Mouse (Mus musculus) mouse embryonic stem cell (cell line): ENCODE results near the gene Nadk.
"Not testable (repeated sequence)": the region's sequence is repeated elsewhere in the genome, so short reads cannot be mapped to it uniquely, and the experiment has no call there.

Experiments used
- in situ Hi-C, 2 experiments: fragments of 300-500 bp; cut with MboI; formaldehyde crosslinking; loops; 1 replicate in 1 of 2; 3 replicates in 1 of 2; pipeline ENCODE4 v1.14.3; 2019 to 2020; ENCODE audit warnings: low sequenced_read_pairs in 2 of 2, low pct_unique_long_range_greater_than_20kb in 1 of 2, mixed read lengths in 1 of 2; ENCODE audit not compliant: unreplicated experiment in 1 of 2

Gene Nadk

GRCm38 (mm10) chr4:155568170-155568569 lies 6.0 kb downstream of the Nadk start:
- in situ Hi-C loops: no loop called here

GRCm38 (mm10) chr4:155568632-155569370 lies 6.6 kb downstream of the Nadk start:
- in situ Hi-C loops: no loop called here

GRCm38 (mm10) chr4:155569818-155570217 lies 7.6 kb downstream of the Nadk start:
- in situ Hi-C loops: no loop called here

GRCm38 (mm10) chr4:155570315-155570714 lies 8.1 kb downstream of the Nadk start:
- in situ Hi-C loops: not testable (repeated sequence)

- in situ Hi-C loops: no loop called here
Measured at GRCm38 (mm10) chr4:155571442-155571841, 9.3 kb downstream of the Nadk start.

GRCm38 (mm10) chr4:155573155-155573554 lies 11.0 kb downstream of the Nadk start:
- in situ Hi-C loops: no loop called here

- in situ Hi-C loops: no loop called here
Measured at GRCm38 (mm10) chr4:155573876-155574275, 11.7 kb downstream of the Nadk start.

- in situ Hi-C loops: loop anchor here in 1 of 2 experiments (25.0 kb wide), 1 partner anchor 213 kb away; the partner anchor contains the start of gene Prkcz
Measured at GRCm38 (mm10) chr4:155574931-155575330, 12.8 kb downstream of the Nadk start.

- in situ Hi-C loops: loop anchor here in 1 of 2 experiments (25.0 kb wide), 1 partner anchor 213 kb away; the partner anchor contains the start of gene Prkcz
Measured at GRCm38 (mm10) chr4:155575521-155575920, 13.3 kb downstream of the Nadk start.

- in situ Hi-C loops: loop anchor here in 1 of 2 experiments (25.0 kb wide), 1 partner anchor 215 kb away; the partner anchor contains the start of gene Prkcz
Measured at GRCm38 (mm10) chr4:155577132-155577531, 15.0 kb downstream of the Nadk start.

- in situ Hi-C loops: loop anchor here in 1 of 2 experiments (25.0 kb wide), 1 partner anchor 215 kb away; the partner anchor contains the start of gene Prkcz
Measured at GRCm38 (mm10) chr4:155577741-155578140, 15.6 kb downstream of the Nadk start.

GRCm38 (mm10) chr4:155578336-155579125 lies 16.4 kb downstream of the Nadk start:
- in situ Hi-C loops: loop anchor here in 1 of 2 experiments (25.0 kb wide), 1 partner anchor 216 kb away; the partner anchor contains the start of gene Prkcz

GRCm38 (mm10) chr4:155580420-155580819 lies 18.2 kb downstream of the Nadk start:
- in situ Hi-C loops: loop anchor here in 1 of 2 experiments (25.0 kb wide), 1 partner anchor 218 kb away; the partner anchor contains the start of gene Prkcz

GRCm38 (mm10) chr4:155582279-155582905 lies 20.2 kb downstream of the Nadk start:
- in situ Hi-C loops: loop anchor here in 1 of 2 experiments (25.0 kb wide), 1 partner anchor 220 kb away; the partner anchor contains the start of gene Prkcz

- in situ Hi-C loops: loop anchor here in 1 of 2 experiments (25.0 kb wide), 1 partner anchor 227 kb away; the partner anchor contains the start of gene Prkcz
Measured at GRCm38 (mm10) chr4:155589356-155589755, 27.2 kb downstream of the Nadk start.

GRCm38 (mm10) chr4:155591012-155591719 lies 29.0 kb downstream of the Nadk start:
- in situ Hi-C loops: loop anchor here in 1 of 2 experiments (25.0 kb wide), 1 partner anchor 229 kb away; the partner anchor contains the start of gene Prkcz

- in situ Hi-C loops: loop anchor here in 1 of 2 experiments (25.0 kb wide), 1 partner anchor 231 kb away; the partner anchor contains the start of gene Prkcz
Measured at GRCm38 (mm10) chr4:155593780-155594179, 31.6 kb downstream of the Nadk start.

- in situ Hi-C loops: loop anchor here in 1 of 2 experiments (25.0 kb wide), 1 partner anchor 233 kb away; the partner anchor contains the start of gene Prkcz
Measured at GRCm38 (mm10) chr4:155595777-155596176, 33.6 kb downstream of the Nadk start.
